Mouse (Mus musculus): Measurements from ENCODE around the gene Ttc23.

GRCm38 (mm10) chr7:67728809-67729208 is 81.6 kb downstream of the Ttc23 start:
- TF ChIP-seq ZC3H11A (IDR thresholded peaks at IDR 0.05; ENCODE audit: borderline replicate concordance, low read depth, low read length): no peak
- no peak for TF ChIP-seq ZNF384 (IDR thresholded peaks at IDR 0.05; ENCODE audit: low read depth, low read length)
- TF ChIP-seq HCFC1 (IDR thresholded peaks at IDR 0.05; ENCODE audit: borderline replicate concordance, insufficient read depth, low read length): no peak

All from ES-E14 (cell line).